22 mouse cellular contexts compared by ENCODE assay signal in genomic region chr19:53679194-53679593, GRCm38 (mm10). TPM values are rescaled to one million over a fixed set of nuclear protein-coding genes. Genes with fewer than 3 reads are reported as not detected.
DNase-seq lines count a peak whose midpoint lies in the region; ATAC-seq and TF ChIP-seq lines count a peak whose summit lies in the region.
"Had no signal": no experiment of that assay in that cellular context is flagged by ENCODE, and none has a peak within 500 bp of the region (broad histone marks: within the 10 kb centered on the region; RNA-seq: fewer than 3 reads in every experiment).

No protein-coding gene starts in this region.

- peak overlapping the region; percentile 93; the same call in 1 of the 2 replicates for H3K27ac ChIP-seq in gastrocnemius, adult 2 months
- peak overlapping the region; percentile 62 for H3K27ac ChIP-seq in heart, embryonic 11.5 days (ENCODE audit: low read depth, low read length)
- peak overlapping the region; percentile 97 for H3K27ac ChIP-seq in heart, postnatal 0 days (ENCODE audit: low read depth)
- H3K27ac ChIP-seq: embryonic facial prominence, embryonic 12.5 days had no signal

- TF ChIP-seq EP300 in heart, postnatal 0 days (IDR thresholded peaks at IDR 0.05; ENCODE audit: low read depth): no peak

- H3K4me3 ChIP-seq in gastrocnemius, adult 2 months: peak overlapping the region; percentile 88
- peak overlapping the region; percentile 77 for H3K4me3 ChIP-seq in heart, embryonic 11.5 days (ENCODE audit: low read depth, low read length)
- peak overlapping the region; percentile 77 for H3K4me3 ChIP-seq in heart, postnatal 0 days (ENCODE audit: low read depth, low read length)
- H3K4me3 ChIP-seq: embryonic facial prominence, embryonic 12.5 days had no signal

- no peaks in the 10 kb centered on the region for H3K36me3 ChIP-seq in heart, embryonic 11.5 days (ENCODE audit: control insufficient read depth, insufficient read depth, low read length)
- H3K36me3 ChIP-seq in heart, postnatal 0 days (replicated peaks; ENCODE audit: control insufficient read depth, insufficient read depth, low read length): no peaks in the 10 kb centered on the region
- H3K36me3 ChIP-seq: embryonic facial prominence, embryonic 12.5 days; G1E had no signal

- H3K9me3 ChIP-seq in heart, embryonic 11.5 days (replicated peaks; ENCODE audit: control insufficient read depth, low read length): no peaks in the 10 kb centered on the region
- no peaks in the 10 kb centered on the region for H3K9me3 ChIP-seq in heart, postnatal 0 days (replicated peaks; ENCODE audit: control insufficient read depth, low read length)
- H3K9me3 ChIP-seq: embryonic facial prominence, embryonic 12.5 days; G1E had no signal

- H3K27me3 ChIP-seq in heart, embryonic 11.5 days (ENCODE audit: control insufficient read depth, insufficient read depth, low read length): peaks cover 15% of the 10 kb centered on the region
- H3K27me3 ChIP-seq in heart, postnatal 0 days (ENCODE audit: control insufficient read depth, insufficient read depth, low read length): 0 out of 2 replicates have a peak, but pooled peaks cover 4% of the 10 kb centered on the region

- H3K4me2 ChIP-seq in heart, embryonic 11.5 days: peak overlapping the region; percentile 61
- H3K4me2 ChIP-seq in heart, postnatal 0 days (ENCODE audit: low read depth, low read length): peak overlapping the region; percentile 89
- H3K4me2 ChIP-seq: embryonic facial prominence, embryonic 12.5 days had no signal

- no peak for ATAC-seq in heart, embryonic 11.5 days (replicated peaks; ENCODE audit: insufficient number of reproducible peaks, low FRiP score, low TSS enrichment)
- no peak for ATAC-seq in heart, postnatal 0 days (ENCODE audit: insufficient read depth, low read depth)
- ATAC-seq: CD4-positive, CD25-positive, alpha-beta regulatory T cell, adult 4 months; forebrain, embryonic 16.5 days; hindbrain, embryonic 16.5 days; inflammation-experienced regulatory T-cells, adult 6 months; intestine, postnatal 0 days had no signal

- intact Hi-C loops in gastrocnemius, adult 2 months (cut with DNase I): no loop called here
- intact Hi-C loops in gastrocnemius, postnatal 36 days (cut with DNase I): loop anchor here (10.0 kb wide), 1 partner anchor 46 kb away; no protein-coding TSS in a partner anchor

- TF ChIP-seq CTCF in gastrocnemius, adult 2 months (IDR thresholded peaks at IDR 0.05): no peak
- no peak for TF ChIP-seq CTCF in heart, postnatal 0 days (IDR thresholded peaks at IDR 0.05; ENCODE audit: low read depth)

- 82% methylated on average over 9 of the region's 9 CpGs for WGBS in heart, embryonic 11.5 days (ENCODE audit: insufficient replicate concordance)
- 44% methylated on average over 9 of the region's 9 CpGs for WGBS in heart, postnatal 0 days

- no peak for DNase-seq in gastrocnemius, adult 2 months
- DNase-seq in gastrocnemius, postnatal 36 days: no peak
- no peak for DNase-seq in heart, adult 18-20 months
- no peak for DNase-seq in heart, postnatal 0 days (ENCODE audit: low spot score)
- DNase-seq in skeletal muscle tissue, adult 2 months (ENCODE audit: low read depth, low spot score): peak; percentile 28
- no peak for DNase-seq in T-cell, adult 2 months (ENCODE audit: low spot score)
- no peak for DNase-seq in thymus, postnatal 10 days (ENCODE audit: low spot score in 2 of 2)
- DNase-seq: adrenal gland, postnatal 10 days; B cell, adult 2 months; cerebellum, adult 11 months; cerebellum, adult 9-10 months; cerebellum, postnatal 25 days; gastrocnemius, postnatal 14 days; kidney, adult 8-10 months had no signal

- peaks cover 21% of the 10 kb centered on the region for H3K4me1 ChIP-seq in heart, embryonic 11.5 days (ENCODE audit: control insufficient read depth, insufficient read depth, low read length)
- peaks cover 18% of the 10 kb centered on the region for H3K4me1 ChIP-seq in heart, postnatal 0 days (ENCODE audit: control insufficient read depth, insufficient read depth)

- H3K9ac ChIP-seq in heart, embryonic 11.5 days (ENCODE audit: low read depth, low read length): peak overlapping the region; percentile 72
- H3K9ac ChIP-seq in heart, postnatal 0 days (replicated peaks; ENCODE audit: low read depth, low read length): peak overlapping the region; percentile 93
- H3K9ac ChIP-seq: embryonic facial prominence, embryonic 12.5 days had no signal

RNA-seq across cellular contexts. Expression of gene Rbm20, which starts 2.1 kb away (rescaled TPM):
- 10 to 100 TPM; 72.6 to 73.2 TPM for total RNA-seq in gastrocnemius, adult 2 months (2021)
- 10 to 100 TPM; 73.8 to 83.8 TPM for total RNA-seq in gastrocnemius, postnatal 36 days (2021)
- 25.0 and 36.4 TPM in 2 replicates for polyA plus RNA-seq in heart, embryonic 11.5 days (2014; fragmentation: Nextera tagmentation; extraction: Ambion mirVana)
- 100 to 1,000 TPM; 175 to 184 TPM for total RNA-seq in heart, adult 18-20 months (2021)
- total RNA-seq in heart, postnatal 0 days (2014; rRNA removed; ENCODE audit: low replicate concordance): 328 and 340 TPM in 2 replicates
- polyA plus RNA-seq in heart, postnatal 0 days (2015; fragmentation: Nextera tagmentation; extraction: Ambion mirVana): 58.5 and 65.2 TPM in 2 replicates
